ENCODE assay signal across 28 mouse cellular contexts in genomic region chr2:32207682-32208081, GRCm38 (mm10). TPM values are rescaled to one million over a fixed set of nuclear protein-coding genes. Genes with fewer than 3 reads are reported as not detected.
DNase-seq lines count a peak whose midpoint lies in the region; ATAC-seq and TF ChIP-seq lines count a peak whose summit lies in the region.
"Had no signal": no experiment of that assay in that cellular context is flagged by ENCODE, and none has a peak within 500 bp of the region (broad histone marks: within the 10 kb centered on the region; RNA-seq: fewer than 3 reads in every experiment).

No protein-coding gene starts in this region.

- peaks cover 99% of the 10 kb centered on the region for H3K36me3 ChIP-seq in liver, embryonic 15.5 days (replicated peaks)
- H3K36me3 ChIP-seq in liver, embryonic 11.5 days (ENCODE audit: control insufficient read depth, insufficient read depth, low read length) = peaks cover 81% of the 10 kb centered on the region
- peaks cover 7% of the 10 kb centered on the region for H3K36me3 ChIP-seq in kidney, adult 2 months (ENCODE audit: control insufficient read depth, insufficient read depth, low read length)

- ATAC-seq in liver, embryonic 15.5 days (ENCODE audit: insufficient read depth) = peak; percentile 33; the same call in 1 of the 2 replicates
- ATAC-seq in liver, embryonic 11.5 days (replicated peaks; ENCODE audit: low FRiP score) = no peak
- ATAC-seq: CD4-positive, CD25-positive, alpha-beta regulatory T cell, adult 4 months; forebrain, embryonic 16.5 days had no signal

- H3K27me3 ChIP-seq in liver, embryonic 15.5 days = no peaks in the 10 kb centered on the region
- H3K27me3 ChIP-seq in liver, embryonic 11.5 days (replicated peaks; ENCODE audit: control insufficient read depth, insufficient read depth, low read length) = no peaks in the 10 kb centered on the region
- H3K27me3 ChIP-seq in kidney, adult 2 months (replicated peaks; ENCODE audit: control insufficient read depth, insufficient read depth, low read length) = no peaks in the 10 kb centered on the region
- H3K27me3 ChIP-seq: hindbrain, embryonic 13.5 days; limb, embryonic 15.5 days; megakaryocyte, embryonic 14.5 days; midbrain, embryonic 12.5 days; stomach, embryonic 15.5 days had no signal

- no peak overlapping the region for H3K9ac ChIP-seq in liver, embryonic 15.5 days
- no peak overlapping the region for H3K9ac ChIP-seq in liver, embryonic 11.5 days (ENCODE audit: low read depth, low read length)
- H3K9ac ChIP-seq: hindbrain, embryonic 13.5 days; limb, embryonic 15.5 days; lung, embryonic 14.5 days; midbrain, embryonic 12.5 days; stomach, embryonic 15.5 days had no signal

- WGBS in liver, embryonic 15.5 days (ENCODE audit: insufficient replicate concordance) = 75% methylated on average over 1 of the region's 1 CpGs
- 86% methylated on average over 1 of the region's 1 CpGs for WGBS in liver, embryonic 11.5 days
- 63% methylated on average over 1 of the region's 1 CpGs for WGBS in kidney, adult 2 months

- no peak overlapping the region for H3K4me2 ChIP-seq in liver, embryonic 15.5 days
- H3K4me2 ChIP-seq in liver, embryonic 11.5 days = no peak overlapping the region
- H3K4me2 ChIP-seq: heart, embryonic 11.5 days; hindbrain, embryonic 13.5 days; limb, embryonic 15.5 days; lung, embryonic 14.5 days; midbrain, embryonic 12.5 days; stomach, embryonic 15.5 days had no signal

- TF ChIP-seq CTCF in kidney, adult 2 months (conservative IDR thresholded peaks at IDR 0.05; ENCODE audit: insufficient read depth, insufficient read length, low read depth, low read length) = no peak

- no peak overlapping the region for H3K27ac ChIP-seq in liver, embryonic 15.5 days (replicated peaks)
- H3K27ac ChIP-seq in liver, embryonic 11.5 days (ENCODE audit: low read depth, low read length) = no peak overlapping the region
- peak overlapping the region; percentile 5; the same call in 1 of the 2 replicates for H3K27ac ChIP-seq in kidney, adult 2 months (ENCODE audit: insufficient read depth, low read depth, low read length)
- H3K27ac ChIP-seq: gastrocnemius, adult 2 months; hindbrain, embryonic 13.5 days; limb, embryonic 10.5 days; limb, embryonic 15.5 days; midbrain, embryonic 12.5 days; stomach, embryonic 15.5 days had no signal

- peaks cover 6% of the 10 kb centered on the region; the same call in 1 of the 2 replicates for H3K4me1 ChIP-seq in liver, embryonic 15.5 days (replicated peaks)
- H3K4me1 ChIP-seq in liver, embryonic 11.5 days (replicated peaks; ENCODE audit: control insufficient read depth, insufficient read depth, low read length) = no peaks in the 10 kb centered on the region
- H3K4me1 ChIP-seq in kidney, adult 2 months (ENCODE audit: control insufficient read depth, insufficient read depth, low read length) = peaks cover 9% of the 10 kb centered on the region
- H3K4me1 ChIP-seq: limb, embryonic 10.5 days; limb, embryonic 15.5 days; megakaryocyte, embryonic 14.5 days; midbrain, embryonic 12.5 days; stomach, embryonic 15.5 days had no signal

- no peak for DNase-seq in liver, embryonic 11.5 days (ENCODE audit: low spot score)
- DNase-seq in kidney, adult 2 months = peak; percentile 82
- peak; percentile 46 for DNase-seq in kidney, postnatal 10 days
- peak; percentile 29 for DNase-seq in yolk sac, embryonic 10.5 days (ENCODE audit: low spot score)
- no peak for DNase-seq in left cerebral cortex, adult 8-10 months (ENCODE audit: low spot score in 2 of 2)
- DNase-seq in ovary, postnatal 14 days (ENCODE audit: low spot score) = no peak
- DNase-seq: adrenal gland, postnatal 25 days; cerebellum, adult 18-20 months; cerebellum, postnatal 10 days; gastrocnemius, adult 2 months; gastrocnemius, postnatal 36 days; heart, adult 18-20 months; heart, postnatal 36 days; layer of hippocampus, postnatal 36 days; retina, postnatal 1 day; right cerebral cortex, postnatal 14 days had no signal

- no peak for TF ChIP-seq POLR2A in kidney, adult 2 months (IDR thresholded peaks at IDR 0.05; ENCODE audit: low read depth, low read length)

- H3K4me3 ChIP-seq in liver, embryonic 15.5 days (replicated peaks) = no peak overlapping the region
- H3K4me3 ChIP-seq in liver, embryonic 11.5 days (ENCODE audit: low read depth, low read length) = no peak overlapping the region
- no peak overlapping the region for H3K4me3 ChIP-seq in kidney, adult 2 months (ENCODE audit: insufficient read depth, low read depth, low read length)
- H3K4me3 ChIP-seq: erythroblast, embryonic 14.5 days; gastrocnemius, adult 2 months; hindbrain, embryonic 13.5 days; limb, embryonic 10.5 days; limb, embryonic 15.5 days; megakaryocyte, embryonic 14.5 days; midbrain, embryonic 12.5 days; stomach, embryonic 15.5 days had no signal

- no peaks in the 10 kb centered on the region for H3K9me3 ChIP-seq in liver, embryonic 15.5 days (replicated peaks)
- H3K9me3 ChIP-seq in liver, embryonic 11.5 days (ENCODE audit: control insufficient read depth, low read length) = no peaks in the 10 kb centered on the region
- H3K9me3 ChIP-seq: hindbrain, embryonic 13.5 days; limb, embryonic 10.5 days; limb, embryonic 15.5 days; megakaryocyte, embryonic 14.5 days; midbrain, embryonic 12.5 days; stomach, embryonic 15.5 days had no signal

RNA-seq across cellular contexts. Expression of gene Pomt1, which starts 28.7 kb away (rescaled TPM):
- 11.9 and 14.9 TPM in 2 replicates for polyA plus RNA-seq in liver, embryonic 15.5 days (2015; fragmentation: Nextera tagmentation; extraction: Ambion mirVana)
- 35.7 and 37.1 TPM in 2 replicates for polyA plus RNA-seq in liver, embryonic 11.5 days (2014; fragmentation: Nextera tagmentation; extraction: Ambion mirVana)
- 30.2 and 37.2 TPM in 2 replicates for polyA plus RNA-seq in kidney, adult 2 months (2012; rRNA removed)
- total RNA-seq in left cerebral cortex, adult 8-10 months (2022) = 10 to 100 TPM; 18.8 to 22.0 (median 19.8) TPM

RNA-seq across cellular contexts. Expression of gene Uck1, which starts 52.3 kb away (rescaled TPM):
- 24.9 and 33.4 TPM in 2 replicates for polyA plus RNA-seq in liver, embryonic 15.5 days (2015; fragmentation: Nextera tagmentation; extraction: Ambion mirVana)
- 57.3 and 59.5 TPM in 2 replicates for polyA plus RNA-seq in liver, embryonic 11.5 days (2014; fragmentation: Nextera tagmentation; extraction: Ambion mirVana)
- polyA plus RNA-seq in kidney, adult 2 months (2012; rRNA removed) = 134 and 147 TPM in 2 replicates
- total RNA-seq in left cerebral cortex, adult 8-10 months (2022) = 10 to 100 TPM; 42.9 to 51.6 (median 49.4) TPM

RNA-seq across cellular contexts. Expression of gene Prrc2b, which starts 56.8 kb away (rescaled TPM):
- polyA plus RNA-seq in liver, embryonic 15.5 days (2015; fragmentation: Nextera tagmentation; extraction: Ambion mirVana) = 8.3 and 9.6 TPM in 2 replicates
- polyA plus RNA-seq in liver, embryonic 11.5 days (2014; fragmentation: Nextera tagmentation; extraction: Ambion mirVana) = 37.8 and 48.1 TPM in 2 replicates
- 42.5 and 43.5 TPM in 2 replicates for polyA plus RNA-seq in kidney, adult 2 months (2012; rRNA removed)
- 100 to 1,000 TPM; 248 to 277 (median 262) TPM for total RNA-seq in left cerebral cortex, adult 8-10 months (2022)

Comparison
In these comparisons a context has a peak if more than half of its experiments do, and no peak if none do; other contexts are left out.
1. DNase-seq: peak in kidney, adult 2 months (single experiment), kidney, postnatal 10 days (single experiment) and yolk sac, embryonic 10.5 days (single experiment); none in liver, embryonic 11.5 days (single experiment), left cerebral cortex, adult 8-10 months (0 of 2) and ovary, postnatal 14 days (single experiment).